Mouse (Mus musculus) small intestine, adult 2 months (tissue): ENCODE results near the gene Ctbp2. TPM values are rescaled to one million over a fixed set of nuclear protein-coding genes. Genes with fewer than 3 reads are reported as not detected.
A peak's percentile ranks its signal among the peaks of the same experiment; 100 is the strongest.

Experiments used
- H3K27ac ChIP-seq: fragments of 200-500 bp; 2 replicates; pipeline ENCODE4 v1.5.1; 2012; ENCODE audit warnings: low read depth, low read length, control low read depth, inconsistent platforms; ENCODE audit not compliant: insufficient read depth
- H3K27me3 ChIP-seq: fragments of 200-500 bp; 2 replicates; pipeline ENCODE4 v1.6.1; 2012; ENCODE audit warnings: mild to moderate bottlenecking, moderate library complexity, low read length, inconsistent platforms; ENCODE audit not compliant: control insufficient read depth, insufficient read depth
- H3K36me3 ChIP-seq: fragments of 200-500 bp; 2 replicates; pipeline ENCODE4 v1.6.1; 2012; ENCODE audit warnings: mild to moderate bottlenecking, low read length, control low read depth, inconsistent platforms; ENCODE audit not compliant: control insufficient read depth, insufficient read depth
- H3K4me1 ChIP-seq: fragments of 200-500 bp; 2 replicates; pipeline ENCODE4 v1.6.1; 2012; ENCODE audit warnings: low read length, inconsistent platforms, mixed read lengths; ENCODE audit not compliant: control insufficient read depth, insufficient read depth, insufficient read length
- H3K4me3 ChIP-seq: fragments of 200-500 bp; 2 replicates; pipeline ENCODE4 v1.5.1; 2012; ENCODE audit warnings: low read depth, mild to moderate bottlenecking, control low read depth, inconsistent platforms, low read length, moderate library complexity
- CTCF ChIP-seq: fragments of 200-500 bp; IDR thresholded peaks from 2 replicates; pipeline ENCODE4 v1.5.1; 2012; ENCODE audit warnings: low read depth, mild to moderate bottlenecking, control low read depth, inconsistent platforms, low read length, moderate library complexity, mixed read lengths; ENCODE audit not compliant: insufficient replicate concordance, insufficient read length; ENCODE audit errors: extremely low read depth
- POLR2A ChIP-seq: fragments of 200-500 bp; IDR thresholded peaks from 2 replicates; pipeline ENCODE4 v1.6.1; 2012; ENCODE audit warnings: low read depth, mild to moderate bottlenecking, control low read depth, inconsistent platforms, low read length, moderate library complexity
- WGBS: fragments of 180-500 bp; shearing (Covaris S2); methylation state at CpG from one replicate; pipeline ENCODE4 v1.1.7; 2018; 5-methylcytosine and 5-hydroxymethylcytosine counted together
- polyA plus RNA-seq: library from polyadenylated mRNA; depleted of rRNA; stranded (reverse); fragments of >200 nt; gene quantifications from 2 replicates; pipeline ENCODE4 v1.2.3, GENCODE M21; 2012

Ctbp2 gene
- polyA plus RNA-seq, 1 experiment: 33.8 TPM

DNA sequence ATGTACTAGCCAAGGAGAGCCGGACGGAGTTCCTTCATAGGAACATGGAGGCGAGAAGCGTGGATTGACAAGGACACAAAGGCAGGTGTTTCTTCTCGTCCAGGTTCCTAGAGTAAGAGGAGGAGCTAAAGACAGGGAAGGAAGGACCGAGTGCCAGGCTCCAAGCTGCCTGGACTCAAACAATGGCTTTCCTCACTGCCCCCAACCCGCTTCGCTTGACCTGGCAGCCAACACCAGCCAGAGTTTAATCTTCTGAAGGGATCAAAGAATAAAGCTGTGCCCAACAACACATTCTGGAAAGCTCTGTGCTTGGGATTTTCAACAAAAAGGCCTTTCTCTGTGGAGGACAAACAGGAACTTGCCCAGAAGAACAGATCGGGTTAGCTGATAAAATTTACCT lies 70.4 kb downstream of the Ctbp2 start:
- Histone ChIP-seq H3K27me3 (no peaks in the 10 kb centered on the region), H3K27ac (no peak overlapping the region), H3K36me3 (peaks cover 5% of the 10 kb centered on the region; the same call in 1 of the 2 replicates), H3K4me1 (peaks cover 18% of the 10 kb centered on the region), H3K4me3 (no peak overlapping the region)
- WGBS: 79% methylated on average over 9 of the region's 9 CpGs
- TF ChIP-seq CTCF (no peak), POLR2A (no peak)

DNA sequence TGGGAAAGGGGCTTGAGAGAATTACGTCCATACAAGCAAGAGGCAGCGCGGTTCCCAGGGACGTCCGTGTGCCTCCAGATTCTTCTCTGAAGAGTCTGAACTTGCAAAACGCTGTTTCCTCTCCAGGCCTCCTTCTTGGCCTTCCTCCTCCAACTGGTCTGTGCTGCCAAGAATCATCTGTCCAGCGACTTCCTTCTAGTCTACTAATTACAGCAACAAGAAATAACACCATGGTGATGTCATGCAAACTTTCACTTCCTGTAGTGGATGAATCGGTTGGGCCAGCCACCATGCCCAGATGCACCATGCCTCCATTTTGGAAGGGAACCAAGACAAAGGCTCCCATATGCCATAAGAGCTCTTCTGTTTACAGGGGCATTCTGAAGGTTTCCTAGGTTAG lies 71.3 kb downstream of the Ctbp2 start:
- Histone ChIP-seq H3K36me3 (peaks cover 5% of the 10 kb centered on the region; the same call in 1 of the 2 replicates), H3K4me1 (peaks cover 16% of the 10 kb centered on the region), H3K27ac (peak overlapping the region; percentile 6; the same call in 1 of the 2 replicates), H3K27me3 (no peaks in the 10 kb centered on the region), H3K4me3 (no peak overlapping the region)
- 52% methylated on average over 8 of the region's 8 CpGs for WGBS
- no peak for TF ChIP-seq CTCF
- no peak for TF ChIP-seq POLR2A

DNA sequence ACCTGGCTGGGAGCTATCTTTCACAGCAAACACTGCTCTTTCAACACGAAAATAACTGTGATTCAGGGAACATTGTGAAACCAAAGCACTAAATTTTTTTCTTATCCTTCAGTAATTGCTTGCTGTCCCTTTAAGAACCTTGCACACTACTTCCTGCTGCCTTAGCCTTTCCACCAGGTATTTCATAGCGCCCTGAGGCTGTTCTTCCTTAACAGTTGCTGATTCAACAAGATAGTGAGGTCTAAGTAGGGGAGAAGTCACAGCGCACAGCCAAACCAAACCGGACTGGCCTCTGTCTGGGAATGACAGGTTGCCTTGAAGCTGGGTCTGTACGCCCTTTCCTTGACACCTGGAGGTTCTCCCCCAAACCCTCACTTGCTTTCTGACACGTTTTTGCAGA lies 73.5 kb downstream of the Ctbp2 start:
- H3K27ac ChIP-seq: no peak overlapping the region; the same call in 1 of the 2 replicates
- WGBS: 25% methylated on average over 6 of the region's 6 CpGs

DNA sequence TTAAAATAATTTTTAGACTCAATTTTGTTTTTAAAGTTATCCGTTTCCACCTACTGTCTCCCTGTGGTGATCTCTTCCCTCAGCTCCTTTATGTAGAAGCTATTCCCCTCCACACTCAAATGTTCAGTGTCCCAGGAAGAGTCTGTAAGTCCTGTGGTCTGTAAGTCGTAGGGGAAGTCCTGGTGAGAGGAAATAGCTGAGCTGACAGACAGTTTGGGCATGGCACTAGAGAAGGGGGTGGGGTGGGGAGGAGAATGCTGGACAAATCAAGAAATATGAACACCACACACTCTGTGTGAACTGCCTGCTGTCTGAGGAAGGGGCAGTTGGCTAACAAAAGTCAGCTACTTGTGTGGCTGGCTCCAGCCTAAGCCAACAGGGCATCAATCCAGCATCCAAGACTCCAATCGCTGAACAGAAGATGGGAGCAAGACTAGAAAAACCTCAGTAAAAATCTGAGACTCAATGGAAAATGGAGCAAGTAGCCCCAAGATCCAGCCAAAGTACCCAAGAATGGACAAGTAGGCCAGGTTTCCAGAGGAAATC lies 76.0 kb downstream of the Ctbp2 start:
- Histone ChIP-seq H3K27me3 (no peaks in the 10 kb centered on the region), H3K36me3 (peaks cover 2% of the 10 kb centered on the region; the same call in 1 of the 2 replicates), H3K4me1 (peaks cover 31% of the 10 kb centered on the region), H3K4me3 (no peak overlapping the region), H3K27ac (no peak overlapping the region)
- TF ChIP-seq POLR2A: no peak
- TF ChIP-seq CTCF: no peak
- 67% methylated on average over 3 of the region's 3 CpGs for WGBS

More for the DNA sequence above, 73.5 kb downstream of the Ctbp2 start:
- TF ChIP-seq POLR2A (no peak), CTCF (no peak)
- Histone ChIP-seq H3K36me3 (peaks cover 2% of the 10 kb centered on the region; the same call in 1 of the 2 replicates), H3K4me3 (no peak overlapping the region), H3K4me1 (peaks cover 27% of the 10 kb centered on the region), H3K27me3 (no peaks in the 10 kb centered on the region)

DNA sequence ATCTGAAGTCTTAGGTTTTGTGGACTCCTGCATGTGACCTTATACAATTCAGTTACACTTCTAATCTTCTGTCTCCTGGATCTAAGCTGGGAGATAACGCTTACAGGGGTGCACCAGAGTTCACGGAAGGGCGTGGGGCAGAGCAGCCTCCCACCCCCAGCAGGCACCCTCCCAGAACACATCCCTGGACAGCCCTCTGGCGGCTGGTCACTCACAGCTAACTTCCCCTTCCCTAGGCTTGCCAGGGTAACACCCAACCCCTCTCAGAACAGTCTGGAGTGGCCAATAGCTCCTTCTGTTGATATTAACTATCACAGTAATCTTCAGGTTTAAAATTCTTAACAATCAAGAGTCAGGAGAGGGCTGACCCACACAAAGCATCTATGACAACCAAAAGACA lies 76.9 kb downstream of the Ctbp2 start:
- H3K36me3 ChIP-seq: peaks cover 2% of the 10 kb centered on the region; the same call in 1 of the 2 replicates
- TF ChIP-seq CTCF (no peak), POLR2A (no peak)
- WGBS: 48% methylated on average over 4 of the region's 4 CpGs
- peaks cover 29% of the 10 kb centered on the region for H3K4me1 ChIP-seq
- H3K27ac ChIP-seq: no peak overlapping the region
- H3K4me3 ChIP-seq: no peak overlapping the region
- no peaks in the 10 kb centered on the region for H3K27me3 ChIP-seq

DNA sequence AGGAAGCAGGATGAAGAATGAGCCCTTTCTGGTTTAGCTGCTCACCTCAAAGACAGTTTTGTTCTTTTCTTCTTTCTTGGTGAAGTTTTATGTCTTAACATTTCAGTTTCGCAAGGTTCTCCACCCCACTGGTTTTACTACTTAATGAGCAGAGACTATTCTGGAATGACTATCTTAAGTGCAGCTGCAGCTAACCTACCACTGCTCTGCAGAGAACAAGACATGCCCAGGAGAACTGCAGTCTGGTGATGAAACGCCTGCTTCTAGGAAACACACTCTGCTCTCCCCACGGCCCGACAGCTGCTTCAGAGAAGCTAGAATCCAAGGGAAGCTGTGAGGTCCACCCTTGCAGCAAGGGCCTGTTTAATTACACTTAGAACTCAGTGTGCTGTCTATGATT lies 79.4 kb downstream of the Ctbp2 start:
- H3K4me1 ChIP-seq: peaks cover 32% of the 10 kb centered on the region
- WGBS: 23% methylated on average over 4 of the region's 4 CpGs
- H3K27ac ChIP-seq: no peak overlapping the region
- H3K36me3 ChIP-seq: no peaks in the 10 kb centered on the region
- H3K27me3 ChIP-seq: no peaks in the 10 kb centered on the region
- no peak for TF ChIP-seq POLR2A
- TF ChIP-seq CTCF: no peak
- no peak overlapping the region for H3K4me3 ChIP-seq

DNA sequence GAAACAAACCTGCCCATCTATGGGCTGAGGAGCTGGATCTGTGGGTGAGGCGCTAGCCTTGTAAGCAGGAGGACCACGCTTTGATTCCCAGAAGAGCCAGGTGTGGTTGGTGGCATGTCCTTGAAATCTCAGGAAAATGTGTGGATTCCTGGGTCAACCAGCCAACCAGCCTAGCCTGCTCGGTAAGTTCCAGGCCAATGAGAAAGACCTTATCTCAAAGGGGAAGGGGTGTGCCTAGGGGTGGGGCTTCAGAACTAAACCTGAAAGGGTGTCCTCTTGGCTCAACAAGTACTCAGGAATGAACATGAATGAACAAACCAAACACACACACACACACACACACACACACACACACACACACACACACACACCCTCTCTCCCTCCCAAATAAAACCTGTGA lies 82.4 kb downstream of the Ctbp2 start:
- 0 out of 2 replicates have a peak overlapping the region, but pooled peaks have one; percentile 1 for H3K27ac ChIP-seq
- TF ChIP-seq POLR2A (no peak), CTCF (no peak)

More for the DNA sequence above, 82.4 kb downstream of the Ctbp2 start:
- H3K36me3 ChIP-seq: no peaks in the 10 kb centered on the region
- 32% methylated on average over 3 of the region's 3 CpGs for WGBS
- H3K4me1 ChIP-seq: peaks cover 32% of the 10 kb centered on the region
- H3K27me3 ChIP-seq: no peaks in the 10 kb centered on the region
- no peak overlapping the region for H3K4me3 ChIP-seq
